Mouse (Mus musculus) neural tube, postnatal 0 days (tissue): ENCODE measurements around the gene 2700049A03Rik. TPM values are rescaled to one million over a fixed set of nuclear protein-coding genes. Genes with fewer than 3 reads are reported as not detected.

Experiments used
- polyA plus RNA-seq: library from polyadenylated mRNA; unstranded; fragments of >200 nt; fragmentation: Nextera tagmentation; extraction: Ambion mirVana; gene quantifications from 2 replicates; pipeline ENCODE4 v1.2.1, GENCODE M21; 2015

2700049A03Rik gene
- polyA plus RNA-seq = 5.7 and 6.0 TPM in 2 replicates

DNA sequence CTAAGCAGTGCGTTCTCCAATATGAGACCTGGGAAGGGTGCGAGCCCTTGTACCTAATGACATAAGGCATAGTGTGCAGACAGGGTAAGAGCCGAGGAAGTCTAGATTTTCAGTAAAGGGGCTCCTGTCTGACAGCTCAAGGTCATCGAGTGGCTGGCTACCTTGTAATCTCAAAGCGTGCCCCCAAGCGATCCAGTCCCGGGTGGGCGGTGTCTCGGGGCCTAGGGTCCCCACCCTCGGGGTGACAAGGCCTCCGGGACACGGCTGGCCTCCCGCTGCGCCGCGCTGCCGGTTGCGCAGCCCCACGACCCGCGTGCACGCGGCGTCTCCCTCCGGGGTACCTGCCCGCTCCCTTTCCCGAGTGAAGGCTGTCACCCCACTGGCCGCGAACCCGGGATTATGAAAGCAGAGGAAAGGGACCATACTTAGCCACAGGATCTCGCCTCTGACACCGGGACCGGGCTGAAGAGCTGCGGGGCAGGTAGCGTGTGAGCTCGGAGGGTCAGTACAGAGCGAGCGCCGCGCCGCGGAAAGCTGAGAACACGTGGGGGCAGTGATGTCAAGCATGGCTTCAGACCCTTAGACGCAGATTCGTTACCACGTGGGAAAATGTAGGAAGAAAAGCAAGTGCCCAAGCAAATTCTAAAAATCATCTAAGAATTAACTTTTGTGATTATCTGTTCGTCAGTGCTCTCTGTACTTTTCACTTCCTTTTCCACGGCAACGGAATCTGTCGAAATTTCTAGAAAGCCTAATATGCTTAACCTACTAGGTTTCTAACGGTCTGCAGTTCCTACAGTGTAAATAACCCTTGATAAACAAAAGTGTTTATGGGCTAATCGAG is at the start of gene 2700049A03Rik, which contains the start of gene Timm9:
2700049A03Rik (plus strand) TSS at position 719 of the 844 bp plus-strand sequence.
Timm9 (minus strand) TSS at position 555 of the 844 bp plus-strand sequence.

DNA sequence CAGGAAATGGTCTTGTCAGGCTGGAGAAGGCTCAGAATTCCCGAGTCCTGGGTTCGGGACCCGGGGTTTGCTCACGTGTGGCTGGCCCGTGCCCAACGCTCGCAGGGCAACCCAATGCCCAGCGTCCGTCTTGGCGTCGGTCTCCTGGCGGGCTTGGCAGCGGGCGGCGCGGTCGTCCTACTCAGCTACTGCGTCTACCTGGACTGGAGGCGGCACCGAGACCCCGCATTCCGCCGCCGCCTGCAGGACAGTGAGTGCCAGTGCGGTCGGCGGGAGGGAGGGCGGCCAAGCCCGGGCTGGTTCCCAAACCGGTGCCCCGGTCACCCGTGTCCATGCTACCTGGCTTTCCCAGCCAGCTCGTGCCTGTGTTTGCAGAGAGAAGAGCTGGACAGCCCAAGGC is 25.3 kb upstream of the 2700049A03Rik start, which contains the start of gene Tomm20l:
Tomm20l (plus strand) TSS at position 98 of the 400 bp plus-strand sequence.

Other genes with a start within 250 kb of the 2700049A03Rik start
- gene Actr10, start 199.0 kb upstream of the 2700049A03Rik start, polyA plus RNA-seq = 164 and 168 TPM in 2 replicates
- 507 and 530 TPM in 2 replicates for gene Psma3, start 162.2 kb upstream of the 2700049A03Rik start, polyA plus RNA-seq
- 41.0 and 43.8 TPM in 2 replicates for gene Arid4a, start 120.9 kb upstream of the 2700049A03Rik start, polyA plus RNA-seq
- gene Tomm20l, start 25.4 kb upstream of the 2700049A03Rik start, polyA plus RNA-seq = not detected in 2 replicates
- gene Timm9, start 164 bp upstream of the 2700049A03Rik start, polyA plus RNA-seq = 153 and 159 TPM in 2 replicates
- gene Dact1, start 173.0 kb downstream of the 2700049A03Rik start, polyA plus RNA-seq = 12.6 and 13.4 TPM in 2 replicates